Mouse (Mus musculus) stomach, embryonic 15.5 days (tissue): Measurements from ENCODE around the gene Plcl1. TPM values are rescaled to one million over a fixed set of nuclear protein-coding genes. Genes with fewer than 3 reads are reported as not detected.

Experiments used
- ATAC-seq: fragments of 200-750 bp; cut with Nextera tagmentation; 2 replicates; pipeline ENCODE4 v1.8.0; 2017; ENCODE audit warnings: low read depth, moderate number of reproducible peaks, moderate TSS enrichment; ENCODE audit not compliant: insufficient read depth, low FRiP score
- H3K27ac ChIP-seq: fragments of 300-500 bp; sonication (generic); 2 replicates; pipeline ENCODE4 v1.5.1; 2015; ENCODE audit warnings: mild to moderate bottlenecking, inconsistent platforms
- H3K27me3 ChIP-seq: fragments of 300-500 bp; sonication (generic); replicated peaks from 2 replicates; pipeline ENCODE4 v1.6.1; 2015; ENCODE audit warnings: inconsistent platforms
- H3K36me3 ChIP-seq: fragments of 300-500 bp; sonication (generic); 2 replicates; pipeline ENCODE4 v1.6.1; 2015; ENCODE audit warnings: inconsistent platforms
- H3K4me1 ChIP-seq: fragments of 300-500 bp; sonication (generic); 2 replicates; pipeline ENCODE4 v1.6.1; 2015; ENCODE audit warnings: inconsistent platforms
- H3K4me2 ChIP-seq: fragments of 300-500 bp; sonication (generic); 2 replicates; pipeline ENCODE4 v1.6.1; 2015; ENCODE audit warnings: mild to moderate bottlenecking, inconsistent platforms
- H3K4me3 ChIP-seq: fragments of 300-500 bp; sonication (generic); replicated peaks from 2 replicates; pipeline ENCODE4 v1.5.1; 2015; ENCODE audit warnings: inconsistent platforms
- H3K9ac ChIP-seq: fragments of 300-500 bp; sonication (generic); 2 replicates; pipeline ENCODE4 v1.6.1; 2015; ENCODE audit warnings: inconsistent platforms
- H3K9me3 ChIP-seq: fragments of 300-500 bp; sonication (generic); 2 replicates; pipeline ENCODE4 v1.6.1; 2016; ENCODE audit warnings: inconsistent platforms
- WGBS: fragments of 180-500 bp; shearing (Covaris S2); methylation state at CpG from one replicate; pipeline ENCODE4 v1.1.7; 2015; 5-methylcytosine and 5-hydroxymethylcytosine counted together
- polyA plus RNA-seq: library from polyadenylated mRNA; unstranded; fragments of >200 nt; fragmentation: Nextera tagmentation; extraction: Ambion mirVana; gene quantifications from 2 replicates; pipeline ENCODE4 v1.2.1, GENCODE M21; 2015

Plcl1 gene
- polyA plus RNA-seq: 2.5 and 2.6 TPM in 2 replicates

DNA sequence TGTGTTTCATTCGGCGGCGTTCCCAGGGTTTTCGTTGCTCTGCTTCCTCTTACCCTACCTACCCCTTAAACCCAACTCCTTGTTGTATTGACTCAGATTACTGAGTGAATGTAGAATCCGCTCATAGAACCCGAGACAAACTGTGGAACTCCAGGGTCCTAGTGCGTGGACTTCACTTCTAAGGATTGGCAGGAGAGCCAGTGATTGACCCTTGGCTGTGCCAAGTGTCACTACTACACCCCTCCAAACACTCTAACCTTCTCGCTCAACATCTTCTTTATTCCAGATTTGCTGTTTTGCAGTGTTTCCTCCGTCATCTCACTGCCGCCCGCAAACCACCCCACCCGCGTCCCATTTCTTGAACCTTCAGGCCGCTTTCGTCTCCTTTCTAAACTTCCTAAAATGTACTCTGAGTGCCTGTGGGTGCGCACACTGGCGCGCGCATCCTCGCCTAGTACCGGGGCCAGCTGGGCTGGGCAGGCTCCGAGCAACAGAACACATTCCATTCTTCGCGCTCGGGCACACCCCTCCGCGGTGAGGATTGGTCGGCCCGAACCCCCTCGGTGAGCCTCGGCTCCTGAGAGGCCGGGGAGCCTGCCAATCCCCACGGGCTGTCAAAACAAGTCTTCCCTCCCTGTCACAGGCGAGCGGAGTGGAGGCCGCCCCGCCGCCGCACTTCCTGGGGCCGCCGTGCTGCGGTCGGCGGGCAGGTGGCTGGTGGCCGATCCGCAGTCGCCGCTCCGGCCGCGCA is at the start of gene Plcl1:
TSS of gene Plcl1 (plus strand) at position 650 of the 751 bp plus-strand sequence.
- no peaks in the 10 kb centered on the region for H3K9me3 ChIP-seq

DNA sequence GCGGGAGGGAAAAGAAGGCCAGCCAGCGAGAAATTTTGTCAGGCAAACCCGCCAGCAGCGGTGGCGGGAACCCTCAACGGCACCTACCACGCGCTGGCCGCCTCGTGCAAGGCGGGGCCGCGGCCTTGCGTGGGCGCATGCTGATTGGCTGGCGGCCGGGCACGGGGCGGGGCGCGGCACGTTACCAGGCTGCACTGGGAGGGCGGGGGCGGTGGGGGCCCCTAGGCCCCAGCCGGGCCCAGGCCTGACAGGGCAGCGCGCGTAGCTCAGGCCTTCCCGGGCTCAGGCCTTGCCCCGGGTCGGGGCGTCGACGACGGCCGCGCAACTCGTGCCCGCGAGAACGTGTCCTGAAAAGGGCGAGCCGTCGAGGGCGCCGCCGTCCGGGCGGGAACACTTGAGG is 43.1 kb upstream of the Plcl1 start:
- WGBS: 45% methylated on average over 36 of the region's 49 CpGs
- Histone ChIP-seq H3K36me3 (no peaks in the 10 kb centered on the region), H3K9ac (no peak overlapping the region), H3K4me1 (peaks cover 5% of the 10 kb centered on the region; the same call in 1 of the 2 replicates), H3K4me2 (peak overlapping the region; percentile 71), H3K4me3 (peak overlapping the region; percentile 46), H3K9me3 (no peaks in the 10 kb centered on the region), H3K27ac (no peak overlapping the region), H3K27me3 (peaks cover 17% of the 10 kb centered on the region)
- ATAC-seq: no peak

More for the DNA sequence above, at the start of gene Plcl1:
- no peaks in the 10 kb centered on the region for H3K36me3 ChIP-seq
- H3K4me1 ChIP-seq: 0 out of 2 replicates have a peak, but pooled peaks cover 8% of the 10 kb centered on the region
- peak within 1 kb of the TSS; percentile 79 for H3K4me3 ChIP-seq
- H3K4me2 ChIP-seq: peak within 1 kb of the TSS; percentile 99
- no peaks in the 10 kb centered on the region for H3K27me3 ChIP-seq
- ATAC-seq: peak; percentile 97
- H3K27ac ChIP-seq: peak within 1 kb of the TSS; percentile 81
- peak within 1 kb of the TSS; percentile 54 for H3K9ac ChIP-seq
- 1% methylated on average over 50 of the region's 51 CpGs for WGBS

DNA sequence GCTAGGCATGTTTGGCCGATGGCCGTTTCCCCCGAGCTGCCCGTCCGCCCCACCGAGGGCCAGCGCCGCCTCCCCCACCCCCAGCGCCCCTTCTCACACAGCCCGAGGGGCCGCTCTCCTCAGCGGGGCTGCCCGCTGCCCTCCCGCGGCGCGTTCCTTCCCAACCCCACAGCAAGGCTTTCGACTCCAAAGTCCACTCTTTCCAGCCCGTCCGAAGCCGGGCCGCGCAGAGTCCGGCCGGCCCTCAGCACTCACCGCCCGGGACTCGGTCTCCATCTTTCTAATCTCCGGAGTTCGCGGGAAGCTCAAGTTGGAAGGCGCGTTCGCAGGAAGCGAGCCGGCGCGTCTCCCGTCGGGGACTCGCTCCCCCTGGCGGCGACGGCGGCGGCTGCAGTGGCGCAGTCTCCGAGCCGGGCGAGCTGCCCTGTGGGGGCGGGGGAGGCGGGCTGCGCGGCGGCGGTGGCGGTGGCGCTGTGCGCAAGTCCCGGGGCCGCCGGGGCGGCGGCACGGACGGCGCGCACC is 42.6 kb upstream of the Plcl1 start, which contains the start of gene Boll:
TSS of gene Boll (minus strand) at position 426 of the 522 bp plus-strand sequence.
- peak; percentile 60; the same call in 1 of the 2 replicates for ATAC-seq
- Histone ChIP-seq H3K4me2 (peak within 1 kb of the TSS; percentile 71), H3K4me3 (peak within 1 kb of the TSS; percentile 46), H3K27ac (no peak within 1 kb of the TSS), H3K27me3 (peaks cover 17% of the 10 kb centered on the region), H3K9ac (no peak within 1 kb of the TSS), H3K4me1 (peaks cover 5% of the 10 kb centered on the region; the same call in 1 of the 2 replicates), H3K36me3 (no peaks in the 10 kb centered on the region), H3K9me3 (no peaks in the 10 kb centered on the region)
- 11% methylated on average over 61 of the region's 68 CpGs for WGBS

DNA sequence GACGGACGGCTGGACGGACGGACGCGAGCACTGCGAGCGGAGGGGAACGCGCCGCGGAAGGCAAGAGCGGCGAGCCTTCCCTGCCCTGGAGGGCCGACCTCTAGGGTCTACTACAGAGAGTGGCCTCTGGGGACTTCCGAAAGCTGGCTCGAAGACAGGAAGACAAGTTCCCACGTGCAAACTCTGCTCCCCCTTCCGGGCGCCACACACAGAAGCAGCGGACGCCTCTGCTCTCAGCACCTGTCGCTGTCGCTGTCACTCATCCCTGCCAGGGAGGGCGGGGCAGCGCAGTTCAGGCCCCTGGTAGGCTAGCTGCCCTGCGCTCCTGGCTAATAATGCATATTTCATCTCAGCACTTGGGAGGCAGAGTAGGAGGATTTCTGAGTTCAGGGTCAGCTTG is 42.1 kb upstream of the Plcl1 start:
- 2% methylated on average over 26 of the region's 27 CpGs for WGBS
- no peak overlapping the region for H3K9ac ChIP-seq
- H3K27ac ChIP-seq: no peak overlapping the region
- peak overlapping the region; percentile 46 for H3K4me3 ChIP-seq
- peaks cover 5% of the 10 kb centered on the region; the same call in 1 of the 2 replicates for H3K4me1 ChIP-seq
- no peaks in the 10 kb centered on the region for H3K9me3 ChIP-seq
- peaks cover 17% of the 10 kb centered on the region for H3K27me3 ChIP-seq
- H3K36me3 ChIP-seq: no peaks in the 10 kb centered on the region
- peak; percentile 68; the same call in 1 of the 2 replicates for ATAC-seq
- peak overlapping the region; percentile 71 for H3K4me2 ChIP-seq

DNA sequence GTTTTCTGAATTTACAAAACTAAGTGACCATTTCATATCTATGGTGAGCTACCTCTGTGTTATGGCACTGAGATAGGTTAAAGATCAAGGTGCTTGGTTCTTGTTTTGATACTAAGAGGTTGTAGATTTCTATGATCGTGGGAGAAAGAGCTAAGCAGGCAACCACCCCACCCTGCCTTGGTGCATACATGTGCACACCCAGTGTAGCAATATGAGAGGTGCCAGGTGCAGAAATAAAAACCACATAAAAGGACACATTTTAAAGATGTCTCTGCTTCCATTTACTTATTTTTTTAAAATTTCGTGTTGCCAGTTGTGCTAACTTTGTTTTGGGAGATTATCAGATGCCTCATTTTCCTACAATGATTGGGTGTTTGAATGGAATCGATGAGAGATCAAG is 33.1 kb upstream of the Plcl1 start:
- WGBS: 84% methylated on average over 3 of the region's 3 CpGs
- no peaks in the 10 kb centered on the region for H3K4me1 ChIP-seq
- no peak for ATAC-seq

DNA sequence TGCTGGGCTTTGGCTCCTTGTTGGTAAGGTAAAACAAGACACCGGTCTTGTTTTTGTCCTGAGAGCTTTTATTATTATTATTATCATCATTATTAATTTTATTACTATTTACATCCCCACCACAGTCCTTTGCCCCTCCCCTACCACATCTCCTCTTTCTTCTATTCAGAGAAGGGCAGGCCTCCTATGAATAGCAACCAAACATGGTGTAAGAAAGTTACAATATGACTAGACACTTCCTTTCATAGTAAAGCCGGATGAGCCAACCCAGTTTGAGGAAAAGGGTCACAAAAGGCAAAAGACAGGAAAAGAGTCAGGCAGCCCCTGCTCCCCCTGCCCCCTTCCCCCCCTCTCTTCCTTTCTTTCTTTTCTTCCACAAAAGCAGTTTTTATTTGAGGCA is 25.2 kb upstream of the Plcl1 start:
- WGBS: 76% methylated on average over 2 of the region's 2 CpGs
- Histone ChIP-seq H3K4me2 (no peak overlapping the region), H3K27me3 (no peaks in the 10 kb centered on the region), H3K36me3 (no peaks in the 10 kb centered on the region), H3K9ac (no peak overlapping the region), H3K9me3 (no peaks in the 10 kb centered on the region), H3K4me3 (no peak overlapping the region), H3K27ac (no peak overlapping the region), H3K4me1 (no peaks in the 10 kb centered on the region)
- ATAC-seq: no peak

More for the DNA sequence above, 33.1 kb upstream of the Plcl1 start:
- Histone ChIP-seq H3K9me3 (no peaks in the 10 kb centered on the region), H3K9ac (no peak overlapping the region), H3K36me3 (no peaks in the 10 kb centered on the region), H3K27ac (no peak overlapping the region), H3K4me2 (no peak overlapping the region), H3K27me3 (no peaks in the 10 kb centered on the region), H3K4me3 (no peak overlapping the region)

DNA sequence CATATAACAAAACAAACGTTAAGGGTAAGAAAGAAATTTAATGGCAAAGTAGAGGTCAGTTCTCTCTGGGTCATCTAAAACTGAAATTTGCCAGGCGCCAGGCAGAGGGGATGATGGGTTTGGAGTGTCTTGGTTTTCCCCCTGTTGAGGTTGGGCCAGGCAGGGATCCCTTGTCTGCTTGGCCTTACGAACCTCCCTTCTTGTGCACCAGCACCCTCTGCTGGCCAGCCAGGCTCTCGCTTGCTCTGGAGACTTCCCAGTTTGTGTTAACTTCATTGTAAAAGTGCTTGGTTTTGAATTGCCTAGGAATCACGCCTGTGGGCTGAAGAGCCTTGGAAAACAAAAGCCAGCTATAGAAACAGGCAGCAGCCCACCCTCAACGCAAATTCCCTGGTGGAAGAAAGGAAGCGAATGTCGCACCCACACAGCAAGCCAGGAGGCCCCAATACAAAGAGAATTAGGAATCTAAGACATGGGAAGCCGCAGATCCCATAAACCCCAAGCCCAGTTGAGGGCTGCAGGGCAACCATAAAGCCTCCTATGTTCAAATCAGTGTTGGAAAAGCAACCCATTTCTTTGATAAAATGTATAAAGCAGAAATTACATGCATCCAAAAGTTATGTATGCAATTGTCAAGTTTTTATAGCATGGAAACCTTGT is 22.5 kb upstream of the Plcl1 start:
- H3K27me3 ChIP-seq: no peaks in the 10 kb centered on the region
- H3K9ac ChIP-seq: no peak overlapping the region
- H3K27ac ChIP-seq: no peak overlapping the region
- no peaks in the 10 kb centered on the region for H3K4me1 ChIP-seq
- no peak overlapping the region for H3K4me3 ChIP-seq
- H3K9me3 ChIP-seq: no peaks in the 10 kb centered on the region
- 18% methylated on average over 9 of the region's 9 CpGs for WGBS
- no peak overlapping the region for H3K4me2 ChIP-seq
- H3K36me3 ChIP-seq: no peaks in the 10 kb centered on the region
- ATAC-seq: no peak

DNA sequence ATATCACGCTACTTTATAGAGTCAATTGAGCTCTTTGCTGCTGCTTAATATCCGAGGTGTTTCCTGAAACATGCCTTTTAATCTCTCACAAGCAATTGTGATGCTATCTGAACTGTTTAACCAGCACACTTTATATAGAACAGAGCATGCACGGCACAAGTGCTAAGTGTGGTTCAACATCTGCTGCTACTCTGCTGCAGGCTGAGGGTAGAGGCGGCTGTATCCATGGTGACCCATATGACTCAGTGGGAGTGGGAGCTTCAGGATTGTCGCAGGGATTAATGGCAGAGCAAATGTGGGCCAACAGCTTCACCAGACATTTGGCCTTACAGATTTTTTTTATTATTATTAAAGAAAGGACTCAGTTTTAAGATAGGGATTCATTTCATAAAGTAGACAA is 5.8 kb upstream of the Plcl1 start:
- Histone ChIP-seq H3K9ac (no peak overlapping the region), H3K4me2 (no peak overlapping the region), H3K9me3 (no peaks in the 10 kb centered on the region), H3K27me3 (no peaks in the 10 kb centered on the region), H3K4me3 (no peak overlapping the region), H3K36me3 (no peaks in the 10 kb centered on the region), H3K27ac (no peak overlapping the region), H3K4me1 (0 out of 2 replicates have a peak, but pooled peaks cover 3% of the 10 kb centered on the region)
- 38% methylated on average over 5 of the region's 5 CpGs for WGBS
- no peak for ATAC-seq

DNA sequence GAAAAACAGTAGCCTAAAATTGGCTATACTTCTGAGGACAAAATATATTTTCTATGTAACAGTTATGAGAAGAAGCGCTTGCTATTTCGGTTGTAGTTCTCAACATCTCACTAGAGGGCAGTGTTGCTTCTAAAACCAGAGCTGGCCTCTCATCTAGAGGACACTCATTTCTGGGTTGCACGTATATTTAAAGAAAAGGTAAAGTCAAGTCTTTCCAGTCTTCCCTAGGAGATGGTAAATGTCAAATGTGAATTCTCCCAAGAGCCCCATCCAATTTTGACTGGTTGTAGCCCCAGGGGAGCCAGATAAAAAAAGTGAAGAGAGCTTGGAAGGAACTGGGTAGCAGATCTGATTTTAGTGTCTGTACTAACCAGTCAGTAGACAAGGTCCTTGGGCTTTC is 1.3 kb upstream of the Plcl1 start:
- no peak overlapping the region for H3K27ac ChIP-seq
- H3K9ac ChIP-seq: no peak overlapping the region
- 0 out of 2 replicates have a peak, but pooled peaks cover 8% of the 10 kb centered on the region for H3K4me1 ChIP-seq
- H3K4me3 ChIP-seq: no peak overlapping the region
- no peaks in the 10 kb centered on the region for H3K36me3 ChIP-seq
- H3K27me3 ChIP-seq: no peaks in the 10 kb centered on the region
- no peaks in the 10 kb centered on the region for H3K9me3 ChIP-seq
- peak overlapping the region; percentile 99; the same call in 1 of the 2 replicates for H3K4me2 ChIP-seq
- 3% methylated on average over 3 of the region's 3 CpGs for WGBS
- no peak for ATAC-seq

DNA sequence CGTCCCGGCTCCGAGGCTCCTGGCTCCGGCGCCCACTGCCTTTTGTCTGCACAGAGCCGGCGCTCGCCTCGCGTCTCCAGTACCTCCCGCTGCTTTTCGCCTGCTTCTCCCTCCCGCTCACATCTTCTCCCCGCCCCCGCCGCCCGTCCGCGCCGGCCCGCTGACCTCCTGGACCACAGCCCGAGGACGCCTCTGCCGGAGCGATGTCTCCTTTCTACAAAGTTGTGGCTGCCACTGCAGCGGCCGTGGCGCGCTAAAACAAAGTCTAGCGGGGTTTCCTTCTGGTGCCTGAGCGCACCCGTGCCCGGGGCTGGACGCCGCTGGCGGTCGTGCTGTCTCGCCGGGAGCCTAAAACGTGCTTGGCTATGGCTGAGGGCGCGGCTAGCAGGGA is 297 bp downstream of the Plcl1 start:
- H3K9ac ChIP-seq: peak overlapping the region; percentile 54
- WGBS: 1% methylated on average over 41 of the region's 42 CpGs
- peak overlapping the region; percentile 79 for H3K4me3 ChIP-seq
- H3K9me3 ChIP-seq: no peaks in the 10 kb centered on the region
- peak overlapping the region; percentile 99 for H3K4me2 ChIP-seq
- H3K27me3 ChIP-seq: no peaks in the 10 kb centered on the region
- H3K4me1 ChIP-seq: 0 out of 2 replicates have a peak, but pooled peaks cover 8% of the 10 kb centered on the region
- ATAC-seq: peak; percentile 63
- no peaks in the 10 kb centered on the region for H3K36me3 ChIP-seq
- H3K27ac ChIP-seq: peak overlapping the region; percentile 81

DNA sequence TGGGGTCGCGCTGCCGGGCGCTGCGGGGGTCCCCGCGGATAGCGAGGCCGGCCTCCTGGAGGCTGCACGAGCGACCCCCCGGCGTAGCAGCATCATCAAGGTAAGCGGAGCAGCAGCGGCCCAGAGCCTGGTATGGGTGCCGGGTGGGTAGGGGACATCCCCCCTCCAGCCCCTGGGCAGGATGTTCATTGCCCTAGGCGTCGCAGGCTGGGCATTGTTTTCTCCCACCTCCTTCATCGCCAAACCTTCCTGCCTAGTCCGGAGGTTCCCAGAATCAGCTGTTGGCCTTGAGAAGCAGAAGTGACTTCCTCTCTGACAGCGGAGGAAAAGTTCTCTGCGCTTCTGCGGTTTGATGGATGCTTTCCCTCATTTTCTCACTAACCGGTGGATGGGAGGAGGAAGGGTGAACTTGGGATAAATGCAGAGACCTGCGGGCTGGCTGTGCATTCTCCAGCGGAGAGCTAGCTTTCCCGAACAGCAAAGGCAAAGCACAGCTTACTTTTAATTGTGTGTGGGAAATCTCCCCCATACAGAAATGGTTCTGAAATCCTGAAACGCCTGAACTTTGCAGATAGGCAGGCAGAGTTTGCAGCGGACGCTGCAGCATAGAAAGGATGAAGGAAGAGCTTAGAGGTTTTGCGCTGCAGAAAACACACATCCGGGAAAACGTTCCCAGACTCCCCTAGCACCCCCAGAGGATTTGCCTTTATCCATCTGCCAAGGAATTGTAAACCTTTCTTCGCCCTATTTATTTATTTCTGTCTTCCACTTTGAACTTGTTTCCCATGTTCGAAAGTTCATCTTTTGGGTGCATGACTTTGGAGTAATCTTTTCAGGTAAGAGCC is 1.0 kb downstream of the Plcl1 start:
- Histone ChIP-seq H3K27me3 (no peaks in the 10 kb centered on the region), H3K4me2 (peak overlapping the region; percentile 99), H3K9ac (peak overlapping the region; percentile 54), H3K4me3 (peak overlapping the region; percentile 79), H3K27ac (peak overlapping the region; percentile 81), H3K36me3 (no peaks in the 10 kb centered on the region), H3K4me1 (0 out of 2 replicates have a peak, but pooled peaks cover 8% of the 10 kb centered on the region), H3K9me3 (no peaks in the 10 kb centered on the region)
- no peak for ATAC-seq
- WGBS: 2% methylated on average over 32 of the region's 35 CpGs
